Mouse (Mus musculus) layer of hippocampus, adult 2 months (tissue): ENCODE data around the gene Rab11fip5. TPM values are rescaled to one million over a fixed set of nuclear protein-coding genes. Genes with fewer than 3 reads are reported as not detected.

Experiments used
- DNase-seq, 2 experiments: peaks; one replicate each; pipeline ENCODE4 v3.0.0; 2022; ENCODE audit warnings: low spot score in 2 of 2
- H3K27ac ChIP-seq: fragments of 200-600 bp; 2 replicates; pipeline ENCODE4 v1.8.1; 2022
- H3K4me3 ChIP-seq: fragments of 200-600 bp; 2 replicates; pipeline ENCODE4 v1.8.1; 2022; ENCODE audit warnings: mild to moderate bottlenecking
- CTCF ChIP-seq: fragments of 200-600 bp; conservative IDR thresholded peaks from 2 replicates; pipeline ENCODE4 v1.8.1; 2022; ENCODE audit warnings: antibody characterized with exemption, mild to moderate bottlenecking, moderate library complexity
- total RNA-seq, 2 experiments: library from RNA; stranded (reverse); gene quantifications; 2 replicates each; pipeline ENCODE4 v1.2.3; 2021

Rab11fip5 gene
- total RNA-seq, 2 experiments from 2014 or later = 55.1 to 58.2 TPM

DNA sequence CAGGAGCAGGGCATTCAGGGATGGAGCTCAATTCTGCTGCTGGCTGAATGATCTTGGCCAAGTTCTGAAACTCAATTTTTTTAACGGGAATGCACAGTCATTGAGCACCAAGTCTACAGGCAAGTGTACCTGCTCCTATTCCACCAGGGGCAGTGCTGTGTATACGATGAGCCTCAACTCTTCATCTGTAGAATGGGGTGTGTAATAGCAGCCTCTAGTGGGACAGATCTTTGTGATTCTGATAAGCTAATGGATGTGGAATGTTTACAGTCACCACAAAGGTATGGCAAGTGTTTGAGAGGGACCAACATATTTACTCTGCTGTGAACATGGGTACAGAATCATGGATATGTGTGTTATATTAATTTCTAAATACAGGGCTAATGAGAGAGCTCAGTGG lies 58.2 kb downstream of the Rab11fip5 start:
- Histone ChIP-seq H3K4me3 (no peak overlapping the region), H3K27ac (peak overlapping the region; percentile 84; the same call in 1 of the 2 replicates)
- peak; percentile 33 for TF ChIP-seq CTCF
- no peak for DNase-seq

DNA sequence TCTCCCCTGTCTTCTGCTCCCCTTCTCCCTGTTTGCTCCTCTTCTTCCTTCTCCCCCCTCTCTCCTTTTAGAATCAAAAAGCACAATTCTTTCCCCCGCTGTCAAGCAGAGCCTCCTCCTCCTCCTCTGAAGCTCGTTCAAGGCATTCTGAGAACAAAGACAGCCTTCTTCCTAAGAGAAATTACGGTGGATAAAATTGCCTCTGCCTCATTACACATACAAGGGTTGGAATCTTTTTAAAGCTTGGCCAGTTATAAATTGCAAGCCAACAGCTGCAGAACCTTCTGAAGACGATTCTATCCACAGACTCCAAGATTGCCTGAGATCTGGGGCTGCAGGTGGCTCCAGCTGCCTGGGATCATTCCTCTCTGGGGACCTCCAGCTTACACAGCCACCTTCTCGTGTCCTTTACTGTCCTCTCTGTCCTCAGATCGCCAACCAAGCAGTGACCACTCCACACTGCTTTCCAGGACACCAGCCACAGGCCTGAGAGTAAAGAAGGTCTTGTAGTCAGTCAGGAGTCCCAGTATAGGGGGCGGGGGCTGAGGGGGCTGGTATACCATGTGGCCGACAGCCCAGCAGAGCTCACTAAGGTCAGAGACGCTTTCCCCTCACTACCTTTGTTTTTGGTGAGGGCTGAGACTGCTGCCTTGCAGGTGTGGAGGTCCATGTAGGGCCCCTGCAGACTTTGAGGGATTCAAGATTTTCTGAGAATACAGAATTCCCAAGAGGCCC lies 60.2 kb downstream of the Rab11fip5 start:
- no peak for DNase-seq

DNA sequence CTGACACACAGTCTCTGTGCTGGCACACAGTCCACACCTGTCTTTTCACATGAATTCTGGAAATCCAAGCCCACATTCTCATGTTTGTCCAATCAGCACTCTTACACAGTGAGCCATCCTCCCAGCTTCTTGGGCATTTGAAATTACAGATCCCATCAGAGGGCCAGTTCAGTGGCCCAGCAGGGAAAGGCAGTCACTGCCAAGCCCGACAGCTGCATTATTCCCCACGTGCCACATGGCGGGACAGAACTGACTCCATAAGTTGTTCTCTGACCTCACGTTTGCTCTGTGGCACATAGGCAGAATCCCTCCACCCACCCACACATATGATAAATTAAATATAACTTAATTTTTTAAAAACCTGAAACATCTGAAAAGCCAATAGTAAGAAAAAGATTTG lies 66.5 kb downstream of the Rab11fip5 start:
- H3K27ac ChIP-seq = no peak overlapping the region
- DNase-seq = no peak
- no peak overlapping the region for H3K4me3 ChIP-seq
- TF ChIP-seq CTCF = no peak

More for the DNA sequence above, 60.2 kb downstream of the Rab11fip5 start:
- no peak overlapping the region for H3K4me3 ChIP-seq
- TF ChIP-seq CTCF = no peak
- peak overlapping the region; percentile 84 for H3K27ac ChIP-seq

DNA sequence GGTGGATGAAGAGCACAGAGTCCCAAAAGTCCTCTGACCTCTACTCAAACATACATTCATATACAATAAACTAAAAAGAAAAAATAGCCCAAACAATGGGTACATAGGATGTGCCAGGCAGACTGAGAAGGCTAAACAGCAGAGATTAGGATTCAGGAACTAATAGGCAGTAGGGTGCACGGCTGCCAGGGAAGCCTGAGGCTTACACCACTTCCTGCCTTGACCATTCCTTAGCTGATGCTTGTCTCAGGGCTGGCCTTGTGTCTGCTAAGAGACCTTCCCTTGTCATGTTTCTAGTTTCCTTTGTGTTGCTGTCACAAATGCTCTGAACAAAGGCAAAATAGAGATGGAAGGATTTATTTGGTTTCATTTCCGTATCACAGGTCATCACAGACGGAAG lies 68.1 kb downstream of the Rab11fip5 start:
- H3K4me3 ChIP-seq = no peak overlapping the region
- DNase-seq = no peak
- 0 out of 2 replicates have a peak overlapping the region, but pooled peaks have one; percentile 18 for H3K27ac ChIP-seq
- no peak for TF ChIP-seq CTCF

DNA sequence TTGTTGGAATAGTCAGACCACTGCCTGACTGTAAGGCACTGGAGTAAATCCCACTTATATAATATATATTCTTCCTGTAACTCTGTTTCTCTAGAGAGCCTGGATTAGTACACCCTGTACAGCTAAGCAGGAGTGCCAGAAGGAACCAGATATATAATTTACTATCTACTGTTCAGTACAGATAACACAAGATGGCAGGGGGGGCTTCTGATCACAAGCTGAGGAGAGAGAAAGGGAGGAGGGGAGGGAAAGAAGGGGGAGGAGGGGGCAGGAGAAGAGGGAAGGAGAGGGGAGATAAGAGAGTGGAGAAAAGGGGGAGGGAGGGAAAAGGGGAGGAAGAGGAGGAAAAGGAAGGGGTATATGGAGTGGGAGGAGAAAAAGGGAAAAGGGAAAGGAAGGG lies 68.6 kb downstream of the Rab11fip5 start:
- DNase-seq = no peak
- Histone ChIP-seq H3K27ac (peak overlapping the region; percentile 23), H3K4me3 (no peak overlapping the region)
- no peak for TF ChIP-seq CTCF

DNA sequence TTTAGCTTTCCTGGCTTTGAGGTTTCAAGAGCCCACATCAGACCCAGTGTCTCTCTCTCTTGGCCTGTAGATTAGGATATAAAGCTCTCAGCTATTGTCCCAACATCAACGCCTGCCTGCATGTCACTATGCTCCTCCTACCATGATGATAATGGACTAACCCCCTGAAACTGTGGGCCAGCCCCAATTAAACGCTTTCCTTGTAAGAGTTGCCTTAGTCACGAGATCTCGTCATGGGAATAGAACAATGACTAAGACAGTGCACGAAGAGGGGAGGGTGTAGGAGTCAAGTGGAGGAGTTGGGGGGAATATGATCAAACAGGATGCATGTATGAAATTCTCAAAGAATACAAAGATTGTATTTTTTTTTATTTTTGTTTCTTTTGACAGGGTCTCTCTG lies 69.5 kb downstream of the Rab11fip5 start:
- H3K4me3 ChIP-seq = no peak overlapping the region
- H3K27ac ChIP-seq = peak overlapping the region; percentile 85; the same call in 1 of the 2 replicates
- DNase-seq = no peak
- TF ChIP-seq CTCF = no peak

DNA sequence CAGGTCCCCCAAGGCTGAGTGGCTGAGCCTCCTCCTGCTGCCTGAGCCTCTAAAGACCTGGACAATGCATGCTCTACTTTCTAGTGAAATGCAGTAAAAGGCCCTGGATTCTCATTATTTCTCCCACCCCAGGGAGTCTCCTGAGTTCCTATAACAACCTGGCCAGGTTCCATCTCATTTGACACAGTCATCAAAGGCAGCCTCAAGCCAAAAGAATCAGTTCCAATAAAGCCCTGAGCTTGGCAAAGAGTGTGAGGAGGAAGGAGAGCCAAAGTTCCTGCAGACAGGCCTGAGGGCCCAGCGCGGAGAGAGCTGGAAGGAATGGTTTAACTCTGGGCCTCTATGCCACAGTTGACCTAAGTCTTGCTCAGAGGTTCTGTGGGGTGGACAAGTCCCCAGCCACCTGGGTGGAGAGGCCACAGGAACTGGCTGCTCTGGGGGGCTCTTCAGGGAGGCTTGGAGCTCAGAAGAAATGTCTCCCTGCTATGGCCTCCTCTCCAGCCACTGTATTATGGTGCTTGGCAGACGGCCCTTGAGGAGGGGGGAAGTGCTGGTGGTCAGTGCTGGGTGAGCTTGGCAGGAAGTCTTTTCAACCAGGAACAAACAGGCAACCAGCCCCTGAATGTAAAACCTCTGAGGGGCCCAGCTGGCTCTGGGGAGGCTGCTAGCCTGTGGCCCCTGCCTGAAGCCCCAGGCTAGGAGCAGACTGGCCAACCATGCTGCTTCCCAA lies 71.9 kb downstream of the Rab11fip5 start:
- TF ChIP-seq CTCF = no peak
- peak overlapping the region; percentile 85 for H3K27ac ChIP-seq
- no peak overlapping the region for H3K4me3 ChIP-seq
- peak; percentile 65 to 80 for DNase-seq

DNA sequence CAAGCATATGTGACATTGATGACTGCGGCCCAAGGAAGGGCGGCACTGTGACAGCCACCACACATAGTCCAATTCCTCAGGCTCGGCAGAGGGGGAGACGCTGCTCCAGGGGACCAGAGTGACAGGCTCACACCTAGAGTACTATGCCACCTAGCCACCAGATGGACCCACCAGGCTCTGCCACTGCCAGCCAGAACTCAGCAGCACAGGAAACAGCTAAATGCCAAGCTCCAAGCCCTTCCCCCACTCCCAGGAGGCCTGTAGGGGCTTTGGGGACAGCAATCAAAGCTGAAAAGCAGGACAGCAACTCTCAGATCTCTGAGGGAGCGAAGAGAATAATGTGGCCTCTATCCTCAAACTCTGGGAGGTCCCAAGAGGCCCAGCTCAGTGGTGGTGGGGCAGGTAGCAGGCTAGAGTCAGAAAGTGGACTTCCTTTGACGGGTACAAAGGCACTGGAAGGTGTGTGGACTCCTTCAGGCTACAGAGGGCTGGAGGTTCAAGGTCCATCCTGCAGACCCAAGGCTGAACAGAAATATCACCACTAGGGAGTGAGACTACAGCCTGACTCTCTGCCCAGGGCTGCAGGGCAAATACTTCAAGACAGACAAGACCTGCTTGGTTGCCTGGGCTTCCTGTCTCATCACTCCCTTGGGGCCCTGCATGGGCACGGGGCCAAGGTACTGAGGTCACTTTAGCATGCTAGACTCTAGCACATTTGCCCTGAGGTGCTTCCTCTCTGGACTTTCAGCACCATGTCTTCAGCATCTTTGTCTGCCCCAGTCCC lies 78.9 kb downstream of the Rab11fip5 start:
- peak overlapping the region; percentile 50 for H3K27ac ChIP-seq
- DNase-seq = no peak
- no peak overlapping the region for H3K4me3 ChIP-seq
- peak; percentile 51 for TF ChIP-seq CTCF

DNA sequence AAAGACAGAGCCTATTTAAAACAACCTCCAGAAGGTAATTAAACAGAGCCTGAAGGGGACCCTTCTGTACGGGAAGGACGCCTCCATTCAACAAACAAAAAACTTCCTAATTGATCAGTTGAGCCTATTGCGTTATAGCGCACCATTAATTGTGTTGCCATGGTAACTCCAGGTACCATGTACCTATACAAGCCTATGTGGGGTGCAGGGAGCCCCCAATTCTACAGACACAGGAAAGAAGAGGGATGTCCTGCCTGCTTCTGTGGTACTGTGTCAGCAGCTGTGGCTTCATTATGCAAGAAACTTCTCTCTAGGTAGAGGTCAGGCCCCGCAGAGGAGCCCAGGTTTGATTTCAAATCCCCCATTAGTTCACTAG lies 80.4 kb downstream of the Rab11fip5 start:
- Histone ChIP-seq H3K27ac (peak overlapping the region; percentile 50; the same call in 1 of the 2 replicates), H3K4me3 (no peak overlapping the region)
- no peak for TF ChIP-seq CTCF
- no peak for DNase-seq

DNA sequence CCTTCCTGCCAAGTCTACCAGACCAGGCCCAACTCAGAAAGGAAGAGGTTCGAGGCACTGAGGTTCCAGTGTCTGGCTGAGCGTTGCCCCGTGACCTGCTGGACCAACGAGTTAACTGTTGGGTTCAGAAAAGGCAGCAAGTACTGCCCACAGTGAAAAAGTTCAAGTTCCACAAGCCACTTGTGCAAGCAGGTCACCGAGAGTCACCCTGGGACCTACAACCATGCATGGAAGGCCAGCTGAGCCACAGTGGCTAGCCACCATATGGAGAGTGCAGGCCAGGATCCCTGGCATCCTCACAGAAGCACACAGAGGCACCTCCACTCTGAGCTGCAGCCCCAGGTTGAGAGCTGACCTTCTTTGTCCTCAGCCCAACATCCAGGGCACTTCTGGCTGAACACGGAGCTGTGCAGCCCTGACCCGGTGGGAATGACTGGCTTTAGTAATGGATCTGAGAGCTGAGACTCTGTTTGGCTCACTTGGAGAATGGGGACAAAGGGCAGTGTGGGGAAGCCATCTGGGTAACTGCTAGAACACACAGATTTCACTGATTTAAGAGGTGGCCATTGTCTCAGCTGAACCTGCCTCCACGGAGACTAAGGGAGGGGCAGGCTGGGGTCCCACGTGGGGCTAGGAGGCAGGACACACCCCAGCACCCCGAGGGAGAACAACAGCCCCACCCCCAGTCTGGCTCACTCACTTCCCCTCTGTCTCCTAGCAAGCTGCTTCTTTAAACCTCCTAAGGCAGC lies 81.0 kb downstream of the Rab11fip5 start:
- DNase-seq = no peak
- no peak for TF ChIP-seq CTCF
- H3K27ac ChIP-seq = peak overlapping the region; percentile 50
- H3K4me3 ChIP-seq = no peak overlapping the region

DNA sequence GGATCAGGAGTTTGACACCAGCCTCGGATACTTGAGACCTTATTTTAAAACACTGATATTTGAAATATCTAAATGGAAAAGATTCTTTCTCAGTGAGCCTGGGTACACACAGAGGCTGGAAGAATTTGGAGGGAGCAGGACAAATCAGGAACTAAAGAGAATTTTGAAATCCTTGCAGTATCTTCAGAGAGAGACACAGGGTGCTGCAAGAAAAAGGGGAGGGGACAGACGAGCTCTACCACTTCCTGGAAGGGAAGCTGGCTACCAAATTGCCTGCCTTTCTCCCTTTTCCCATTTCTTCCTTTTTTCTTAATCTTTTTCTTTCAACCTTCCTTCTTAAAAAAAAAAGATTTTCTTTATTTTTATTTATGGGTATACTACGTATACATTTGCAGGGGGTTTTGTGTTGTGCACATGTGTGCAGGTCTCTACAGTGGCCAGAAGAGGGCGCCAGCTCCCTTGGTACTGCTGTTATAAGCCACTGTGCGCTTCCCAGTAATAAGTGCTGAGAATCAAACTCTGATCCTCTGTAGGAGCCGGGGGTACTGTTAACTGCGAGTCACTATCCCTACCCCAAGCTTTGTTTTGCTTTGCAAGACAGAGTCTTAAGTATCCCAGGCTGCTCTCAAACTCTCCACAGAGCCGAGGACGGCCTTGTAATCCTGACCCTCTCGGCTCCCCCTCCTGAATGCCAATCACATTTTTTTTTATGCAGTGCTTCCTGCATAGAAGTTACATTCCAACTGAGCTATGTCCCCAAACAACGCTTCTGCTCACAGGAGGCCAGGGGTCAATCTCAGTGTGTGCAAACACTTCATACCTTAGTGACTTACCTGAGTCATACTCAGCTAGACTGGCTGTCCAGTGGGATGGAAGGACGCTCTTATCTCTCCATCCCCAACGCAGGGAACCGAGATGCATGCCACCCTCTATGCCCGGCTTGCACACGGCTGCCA lies 83.3 kb downstream of the Rab11fip5 start:
- DNase-seq = no peak
- no peak overlapping the region for H3K4me3 ChIP-seq
- H3K27ac ChIP-seq = no peak overlapping the region
- TF ChIP-seq CTCF = peak; percentile 68
